Mouse (Mus musculus) intestine, postnatal 0 days (tissue): ENCODE results near the gene Plekhm3. TPM values are rescaled to one million over a fixed set of nuclear protein-coding genes. Genes with fewer than 3 reads are reported as not detected.

ENCODE experiments used
- ATAC-seq: fragments of 200-750 bp; cut with Nextera tagmentation; 2 replicates; pipeline ENCODE4 v1.8.0; 2017; ENCODE audit warnings: mild to moderate bottlenecking, moderate TSS enrichment, moderate library complexity
- H3K27ac ChIP-seq: fragments of 300-500 bp; sonication (generic); 2 replicates; pipeline ENCODE4 v1.5.1; 2014; ENCODE audit warnings: mild to moderate bottlenecking, low read depth, low read length, moderate library complexity
- H3K27me3 ChIP-seq: fragments of 300-500 bp; sonication (generic); replicated peaks from 2 replicates; pipeline ENCODE4 v1.6.1; 2014; ENCODE audit warnings: low read length, mixed read lengths; ENCODE audit not compliant: control insufficient read depth, insufficient read depth
- H3K36me3 ChIP-seq: fragments of 300-500 bp; sonication (generic); 2 replicates; pipeline ENCODE4 v1.6.1; 2014; ENCODE audit warnings: mild to moderate bottlenecking, moderate library complexity; ENCODE audit not compliant: control insufficient read depth, insufficient read depth
- H3K4me1 ChIP-seq: fragments of 300-500 bp; sonication (generic); replicated peaks from 2 replicates; pipeline ENCODE4 v1.6.1; 2014; ENCODE audit warnings: antibody characterized with exemption, low read length, mixed read lengths; ENCODE audit not compliant: control insufficient read depth, insufficient read depth
- H3K4me2 ChIP-seq: fragments of 300-500 bp; sonication (generic); replicated peaks from 2 replicates; pipeline ENCODE4 v1.6.1; 2014; ENCODE audit warnings: low read depth, mild to moderate bottlenecking, moderate library complexity
- H3K4me3 ChIP-seq: fragments of 300-500 bp; sonication (generic); 2 replicates; pipeline ENCODE4 v1.5.1; 2014; ENCODE audit warnings: low read depth, low read length
- H3K9ac ChIP-seq: fragments of 300-500 bp; sonication (generic); 2 replicates; pipeline ENCODE4 v1.6.1; 2014; ENCODE audit warnings: mild to moderate bottlenecking, low read depth, low read length
- H3K9me3 ChIP-seq: fragments of 300-500 bp; sonication (generic); 2 replicates; pipeline ENCODE4 v1.6.1; 2016; ENCODE audit warnings: mixed run types; ENCODE audit not compliant: control insufficient read depth
- CTCF ChIP-seq: sonication (generic); IDR thresholded peaks from 2 replicates; pipeline ENCODE4 v1.5.1; 2016; ENCODE audit warnings: low read depth, mild to moderate bottlenecking, control low read depth, antibody characterized with exemption, moderate library complexity
- WGBS: fragments of 180-500 bp; shearing (Covaris S2); extraction: QIAGEN DNeasy Blood & Tissue Kit; methylation state at CpG from one replicate; pipeline ENCODE4 v1.1.7; 2014; 5-methylcytosine and 5-hydroxymethylcytosine counted together
- polyA plus RNA-seq: library from polyadenylated mRNA; unstranded; fragments of >200 nt; fragmentation: Nextera tagmentation; extraction: Ambion mirVana; gene quantifications from 2 replicates; pipeline ENCODE4 v1.2.1, GENCODE M21; 2015

Plekhm3 gene
- polyA plus RNA-seq, 1 experiment from 2014 or later = 1.5 TPM

- Histone ChIP-seq H3K4me3 (no peak overlapping the region), H3K36me3 (no peaks in the 10 kb centered on the region; the same call in 1 of the 2 replicates), H3K27me3 (no peaks in the 10 kb centered on the region), H3K4me1 (peaks cover 18% of the 10 kb centered on the region), H3K9ac (peak overlapping the region; percentile 17; the same call in 1 of the 2 replicates), H3K27ac (peak overlapping the region; percentile 70), H3K9me3 (no peaks in the 10 kb centered on the region), H3K4me2 (no peak overlapping the region)
- ATAC-seq = no peak
- 38% methylated on average over 11 of the region's 11 CpGs for WGBS
- no peak for TF ChIP-seq CTCF
Measured at GRCm38 (mm10) chr1:64792521-64793233, 163.9 kb downstream of the Plekhm3 start.

DNA sequence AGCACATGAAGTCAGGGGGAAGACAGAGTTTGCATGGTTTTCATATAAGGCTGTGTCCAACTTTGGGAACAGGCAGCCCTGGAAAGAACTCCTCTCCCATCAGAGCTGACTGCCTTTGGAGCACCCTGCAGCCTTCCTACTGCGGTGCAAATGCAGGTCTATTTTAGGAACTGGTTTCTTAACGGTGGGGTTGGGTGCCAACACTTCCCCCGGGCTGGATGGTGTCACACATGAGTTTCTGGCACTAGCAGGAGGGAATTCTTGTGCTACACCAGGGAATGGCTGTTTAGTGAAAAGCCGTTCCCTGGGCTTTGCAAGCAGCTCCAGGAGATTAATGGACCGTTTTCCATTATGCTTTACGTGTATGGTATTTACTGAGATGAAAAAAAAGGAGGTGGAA lies 164.8 kb downstream of the Plekhm3 start:
- peaks cover 18% of the 10 kb centered on the region for H3K4me1 ChIP-seq
- no peaks in the 10 kb centered on the region for H3K9me3 ChIP-seq
- H3K27ac ChIP-seq = no peak overlapping the region
- H3K4me2 ChIP-seq = no peak overlapping the region
- H3K27me3 ChIP-seq = no peaks in the 10 kb centered on the region
- H3K4me3 ChIP-seq = no peak overlapping the region
- no peaks in the 10 kb centered on the region; the same call in 1 of the 2 replicates for H3K36me3 ChIP-seq
- 45% methylated on average over 6 of the region's 6 CpGs for WGBS
- ATAC-seq = no peak
- H3K9ac ChIP-seq = no peak overlapping the region
- TF ChIP-seq CTCF = no peak

DNA sequence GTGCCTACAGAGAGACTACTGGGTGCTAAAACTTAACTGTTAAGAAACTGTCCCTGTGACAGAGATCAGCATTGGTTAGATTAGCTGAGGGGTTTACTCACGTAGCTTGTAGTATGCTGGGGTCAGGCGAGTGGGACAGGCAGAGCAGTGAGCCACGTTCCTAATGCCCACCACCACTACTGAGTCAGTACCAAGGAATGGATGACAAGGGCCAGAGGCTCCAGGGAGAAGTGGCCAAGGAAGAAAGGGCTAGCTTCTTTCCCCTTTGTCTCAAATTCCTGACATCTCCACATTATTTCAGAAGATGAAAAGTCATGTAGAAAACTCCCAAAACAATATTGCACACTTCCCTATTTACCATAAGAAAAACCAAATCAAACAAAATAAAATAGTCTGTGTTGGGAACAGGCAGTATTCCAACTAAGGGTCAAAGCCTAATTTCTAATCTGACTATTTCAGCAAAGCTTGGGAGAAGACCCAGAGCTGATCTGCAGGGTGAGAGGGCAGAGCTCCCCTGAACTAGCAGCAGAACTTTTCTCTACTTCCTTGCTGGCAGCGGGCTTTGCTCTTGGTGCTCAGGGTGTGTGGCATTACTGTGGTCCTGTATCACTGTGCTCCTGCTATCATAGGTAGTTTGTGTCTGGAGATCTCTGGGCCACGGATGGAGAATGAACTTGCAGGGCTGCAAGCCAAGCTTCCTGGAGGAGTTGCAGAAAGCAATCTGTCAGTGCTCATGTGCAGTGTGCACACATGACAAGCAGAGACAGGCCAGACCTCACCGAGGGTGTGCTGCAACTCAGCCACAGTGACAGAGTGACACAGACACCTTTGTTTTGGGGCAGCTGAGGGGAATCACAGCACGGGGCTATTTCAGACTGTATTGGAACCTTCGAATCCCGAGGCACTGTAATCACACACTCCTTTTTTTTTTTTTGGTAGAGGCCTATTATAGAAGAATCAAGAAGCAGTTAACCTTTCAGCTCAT lies 165.5 kb downstream of the Plekhm3 start:
- Histone ChIP-seq H3K27me3 (no peaks in the 10 kb centered on the region), H3K27ac (no peak overlapping the region), H3K4me1 (peaks cover 18% of the 10 kb centered on the region), H3K4me2 (no peak overlapping the region), H3K36me3 (no peaks in the 10 kb centered on the region; the same call in 1 of the 2 replicates), H3K4me3 (no peak overlapping the region), H3K9ac (no peak overlapping the region), H3K9me3 (no peaks in the 10 kb centered on the region)
- 43% methylated on average over 9 of the region's 9 CpGs for WGBS
- ATAC-seq = no peak
- no peak for TF ChIP-seq CTCF

DNA sequence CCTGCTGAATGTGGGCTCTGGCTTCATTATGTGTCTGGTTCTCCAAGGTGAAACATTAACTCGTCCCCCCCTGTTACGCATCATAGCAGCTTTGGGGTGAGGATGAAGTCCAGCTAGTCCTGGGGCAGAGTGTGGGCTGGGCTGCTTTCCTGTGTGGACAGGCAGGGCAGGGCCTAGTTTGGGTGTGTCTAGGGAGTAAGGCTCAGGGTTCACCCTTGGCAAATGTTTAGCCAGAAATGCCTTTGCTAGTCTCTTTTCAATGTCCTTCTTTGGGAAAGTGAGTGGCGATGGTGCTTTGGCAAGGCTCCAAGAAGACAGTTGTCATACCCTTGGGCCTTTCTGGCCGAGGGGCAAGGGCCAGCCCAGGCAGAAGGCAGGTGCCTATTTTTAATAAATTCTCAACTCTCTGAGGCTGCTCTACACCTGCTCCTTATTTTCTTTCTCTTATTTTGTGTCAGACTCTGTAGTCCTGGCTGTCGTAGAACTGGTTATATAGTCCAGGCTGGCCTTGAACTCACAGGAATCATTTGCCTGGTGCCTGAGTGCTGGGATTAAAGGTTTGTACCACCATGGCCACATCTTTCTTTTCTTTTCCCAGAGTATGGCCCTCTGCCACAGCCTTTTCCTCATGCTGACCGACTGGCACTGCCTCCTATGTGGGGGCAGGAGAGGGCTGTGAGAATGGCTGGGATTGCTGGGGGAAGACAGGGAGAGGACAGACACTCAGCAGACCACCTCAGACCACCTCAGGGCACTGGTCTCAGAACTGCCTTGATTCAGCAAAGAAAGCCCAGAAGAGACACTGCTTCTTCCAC lies 168.7 kb downstream of the Plekhm3 start:
- Histone ChIP-seq H3K9ac (no peak overlapping the region), H3K4me3 (no peak overlapping the region), H3K27me3 (no peaks in the 10 kb centered on the region), H3K9me3 (no peaks in the 10 kb centered on the region), H3K4me2 (0 out of 2 replicates have a peak overlapping the region, but pooled peaks have one; percentile 4), H3K27ac (peak overlapping the region; percentile 79), H3K4me1 (peaks cover 12% of the 10 kb centered on the region), H3K36me3 (no peaks in the 10 kb centered on the region)
- ATAC-seq = peak; percentile 99
- WGBS = 32% methylated on average over 6 of the region's 6 CpGs
- no peak for TF ChIP-seq CTCF

DNA sequence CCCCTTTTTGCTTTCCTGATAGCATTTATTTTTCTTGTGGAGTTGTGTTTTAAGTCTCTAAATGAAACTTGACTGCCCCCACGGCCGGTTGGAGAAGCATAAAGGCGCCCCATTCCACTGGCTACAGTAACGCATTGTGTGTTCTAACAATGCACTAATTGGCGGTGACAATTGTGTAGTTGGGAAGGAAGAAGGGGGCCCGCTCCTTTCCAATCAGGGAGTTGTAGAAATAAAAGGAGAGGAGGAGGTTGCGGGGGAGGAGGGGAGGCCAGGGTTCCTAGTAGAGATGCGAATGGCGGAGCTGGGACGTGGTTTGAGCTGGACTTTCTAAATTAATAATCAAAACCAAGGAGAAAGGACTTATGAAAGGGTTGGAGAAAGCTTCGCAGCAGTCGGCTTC lies 176.8 kb downstream of the Plekhm3 start:
- WGBS = 92% methylated on average over 12 of the region's 12 CpGs

GRCm38 (mm10) chr1:64779415-64779814 lies 177.2 kb downstream of the Plekhm3 start:
- 78% methylated on average over 5 of the region's 5 CpGs for WGBS

More for the DNA sequence above, 176.8 kb downstream of the Plekhm3 start:
- TF ChIP-seq CTCF = no peak
- Histone ChIP-seq H3K27ac (no peak overlapping the region), H3K9me3 (no peaks in the 10 kb centered on the region), H3K36me3 (no peaks in the 10 kb centered on the region), H3K4me3 (no peak overlapping the region), H3K9ac (no peak overlapping the region), H3K27me3 (no peaks in the 10 kb centered on the region), H3K4me1 (no peaks in the 10 kb centered on the region), H3K4me2 (no peak overlapping the region)
- ATAC-seq = no peak

More at GRCm38 (mm10) chr1:64779415-64779814, 177.2 kb downstream of the Plekhm3 start:
- H3K36me3 ChIP-seq = no peaks in the 10 kb centered on the region
- H3K4me2 ChIP-seq = no peak overlapping the region
- no peak overlapping the region for H3K9ac ChIP-seq
- H3K27ac ChIP-seq = no peak overlapping the region
- no peak for TF ChIP-seq CTCF
- H3K9me3 ChIP-seq = no peaks in the 10 kb centered on the region
- no peak overlapping the region for H3K4me3 ChIP-seq
- H3K27me3 ChIP-seq = no peaks in the 10 kb centered on the region
- no peak for ATAC-seq
- H3K4me1 ChIP-seq = no peaks in the 10 kb centered on the region
